Mouse (Mus musculus): Measurements from ENCODE around the gene Bsg. TPM values are rescaled to one million over a fixed set of nuclear protein-coding genes. Genes with fewer than 3 reads are reported as not detected.

The Bsg gene
- polyA plus RNA-seq, 1 experiment from 2014 or later = 1,048 TPM

GRCm38 (mm10) chr10:79681591-79682245 is 22.6 kb upstream of the Bsg start, which contains the start of gene Cdc34:
Cdc34 (plus strand) TSS chr10:79682195.
- under 1% methylated on average over 76 of the region's 84 CpGs for WGBS
- Histone ChIP-seq H3K9me3 (ENCODE audit: low read length) (no peaks in the 10 kb centered on the region), H3K4me3 (ENCODE audit: low read length) (peak within 1 kb of the TSS; percentile 94), H3K4me1 (ENCODE audit: insufficient read depth, low read length) (peaks cover 24% of the 10 kb centered on the region), H3K9ac (replicated peaks; ENCODE audit: low read length) (peak within 1 kb of the TSS; percentile 84), H3K27me3 (ENCODE audit: insufficient read depth, low read length) (no peaks in the 10 kb centered on the region), H3K4me2 (replicated peaks; ENCODE audit: low read depth, low read length) (peak within 1 kb of the TSS; percentile 89), H3K36me3 (ENCODE audit: insufficient read depth, low read length) (peaks cover 26% of the 10 kb centered on the region), H3K27ac (ENCODE audit: low read length) (peak within 1 kb of the TSS; percentile 81)
- peak; percentile 95 for ATAC-seq (ENCODE audit: low FRiP score, low TSS enrichment)

DNA sequence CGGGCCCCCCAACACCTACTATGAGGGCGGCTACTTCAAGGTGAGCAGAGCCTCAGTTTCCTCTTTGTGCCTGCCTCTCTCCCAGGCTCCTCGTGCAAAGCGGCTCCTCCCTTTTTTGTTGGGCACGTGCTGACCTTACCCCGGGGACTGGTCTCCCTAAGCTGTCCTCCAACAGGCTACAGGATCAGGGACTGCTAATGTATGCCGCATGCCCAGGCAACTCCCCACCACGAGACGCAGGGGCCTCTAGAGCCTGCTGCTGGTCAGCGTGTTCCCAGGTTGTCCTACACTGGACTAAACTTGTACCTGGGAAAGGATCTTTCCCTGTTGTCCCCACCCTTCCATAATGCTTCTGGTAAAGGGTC is 21.8 kb upstream of the Bsg start:
- WGBS = 1% methylated on average over 10 of the region's 10 CpGs
- peak overlapping the region; percentile 81 for H3K27ac ChIP-seq (ENCODE audit: low read length)
- no peaks in the 10 kb centered on the region for H3K27me3 ChIP-seq (ENCODE audit: insufficient read depth, low read length)
- H3K4me3 ChIP-seq (ENCODE audit: low read length) = peak overlapping the region; percentile 94
- H3K36me3 ChIP-seq (ENCODE audit: insufficient read depth, low read length) = peaks cover 35% of the 10 kb centered on the region
- peak overlapping the region; percentile 84 for H3K9ac ChIP-seq (replicated peaks; ENCODE audit: low read length)
- ATAC-seq (ENCODE audit: low FRiP score, low TSS enrichment) = peak; percentile 4; the same call in 1 of the 2 replicates
- H3K4me2 ChIP-seq (replicated peaks; ENCODE audit: low read depth, low read length) = peak overlapping the region; percentile 89
- no peaks in the 10 kb centered on the region for H3K9me3 ChIP-seq (ENCODE audit: low read length)
- peaks cover 24% of the 10 kb centered on the region for H3K4me1 ChIP-seq (ENCODE audit: insufficient read depth, low read length)

- ATAC-seq (ENCODE audit: low FRiP score, low TSS enrichment) = no peak
Observed at GRCm38 (mm10) chr10:79682916-79683582, 21.2 kb upstream of the Bsg start.

DNA sequence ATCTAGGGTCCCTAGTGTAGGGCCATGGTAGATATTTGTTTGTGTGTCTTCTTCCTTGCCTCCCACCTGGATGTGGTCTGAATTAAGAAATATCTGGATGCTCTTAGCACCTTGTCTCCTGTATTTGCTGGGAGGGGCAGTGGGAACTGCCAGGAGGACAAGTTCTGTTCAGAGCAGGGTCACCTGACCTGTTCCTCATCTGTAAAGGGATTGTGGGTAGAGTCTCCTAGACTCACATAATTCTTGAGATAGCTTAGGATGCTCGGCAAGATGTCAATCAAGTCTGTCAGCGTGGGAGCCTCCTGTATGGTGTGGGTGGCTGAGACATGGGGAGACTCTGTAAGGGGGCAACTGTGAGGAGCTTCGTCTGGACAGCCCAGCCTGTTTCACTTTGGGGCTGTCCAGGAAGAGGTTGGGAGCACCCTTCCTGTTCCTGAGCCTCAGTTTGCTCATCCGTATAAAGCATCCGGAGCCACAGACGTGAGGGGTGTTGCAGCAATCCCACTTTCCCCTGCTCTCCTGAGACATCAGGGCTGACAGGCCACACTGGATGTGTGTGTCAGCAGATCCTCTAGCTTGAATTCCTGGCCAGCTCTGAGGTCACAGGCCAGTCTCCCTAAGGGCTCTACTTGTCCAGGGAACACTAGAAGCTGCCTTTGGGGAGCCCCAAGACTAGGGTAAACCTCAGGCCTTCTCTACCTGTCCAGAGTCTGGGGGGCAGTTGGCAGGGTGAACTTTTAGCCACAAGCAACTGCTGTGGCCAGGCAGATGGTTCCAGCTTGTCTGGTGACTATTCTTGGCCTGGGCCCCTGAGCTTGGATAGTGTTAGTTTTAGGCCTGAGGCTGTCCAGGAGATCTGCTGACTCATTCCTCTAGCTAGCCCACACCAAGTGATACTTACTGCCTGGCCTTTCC is 20.3 kb upstream of the Bsg start:
- H3K4me3 ChIP-seq (ENCODE audit: low read length) = peak overlapping the region; percentile 94
- no peak overlapping the region for H3K27ac ChIP-seq (ENCODE audit: low read length)
- no peaks in the 10 kb centered on the region for H3K27me3 ChIP-seq (ENCODE audit: insufficient read depth, low read length)
- ATAC-seq (ENCODE audit: low FRiP score, low TSS enrichment) = no peak
- peaks cover 24% of the 10 kb centered on the region for H3K4me1 ChIP-seq (ENCODE audit: insufficient read depth, low read length)
- peak overlapping the region; percentile 84 for H3K9ac ChIP-seq (replicated peaks; ENCODE audit: low read length)
- H3K36me3 ChIP-seq (ENCODE audit: insufficient read depth, low read length) = peaks cover 48% of the 10 kb centered on the region
- 76% methylated on average over 6 of the region's 6 CpGs for WGBS
- H3K4me2 ChIP-seq (replicated peaks; ENCODE audit: low read depth, low read length) = peak overlapping the region; percentile 89
- H3K9me3 ChIP-seq (ENCODE audit: low read length) = no peaks in the 10 kb centered on the region

More at GRCm38 (mm10) chr10:79682916-79683582, 21.2 kb upstream of the Bsg start:
- H3K27me3 ChIP-seq (ENCODE audit: insufficient read depth, low read length) = no peaks in the 10 kb centered on the region
- no peaks in the 10 kb centered on the region for H3K9me3 ChIP-seq (ENCODE audit: low read length)
- H3K4me1 ChIP-seq (ENCODE audit: insufficient read depth, low read length) = peaks cover 24% of the 10 kb centered on the region
- WGBS = 3% methylated on average over 10 of the region's 10 CpGs
- H3K27ac ChIP-seq (ENCODE audit: low read length) = peak overlapping the region; percentile 81
- H3K36me3 ChIP-seq (ENCODE audit: insufficient read depth, low read length) = peaks cover 40% of the 10 kb centered on the region
- peak overlapping the region; percentile 94 for H3K4me3 ChIP-seq (ENCODE audit: low read length)
- peak overlapping the region; percentile 84 for H3K9ac ChIP-seq (replicated peaks; ENCODE audit: low read length)
- peak overlapping the region; percentile 89 for H3K4me2 ChIP-seq (replicated peaks; ENCODE audit: low read depth, low read length)

DNA sequence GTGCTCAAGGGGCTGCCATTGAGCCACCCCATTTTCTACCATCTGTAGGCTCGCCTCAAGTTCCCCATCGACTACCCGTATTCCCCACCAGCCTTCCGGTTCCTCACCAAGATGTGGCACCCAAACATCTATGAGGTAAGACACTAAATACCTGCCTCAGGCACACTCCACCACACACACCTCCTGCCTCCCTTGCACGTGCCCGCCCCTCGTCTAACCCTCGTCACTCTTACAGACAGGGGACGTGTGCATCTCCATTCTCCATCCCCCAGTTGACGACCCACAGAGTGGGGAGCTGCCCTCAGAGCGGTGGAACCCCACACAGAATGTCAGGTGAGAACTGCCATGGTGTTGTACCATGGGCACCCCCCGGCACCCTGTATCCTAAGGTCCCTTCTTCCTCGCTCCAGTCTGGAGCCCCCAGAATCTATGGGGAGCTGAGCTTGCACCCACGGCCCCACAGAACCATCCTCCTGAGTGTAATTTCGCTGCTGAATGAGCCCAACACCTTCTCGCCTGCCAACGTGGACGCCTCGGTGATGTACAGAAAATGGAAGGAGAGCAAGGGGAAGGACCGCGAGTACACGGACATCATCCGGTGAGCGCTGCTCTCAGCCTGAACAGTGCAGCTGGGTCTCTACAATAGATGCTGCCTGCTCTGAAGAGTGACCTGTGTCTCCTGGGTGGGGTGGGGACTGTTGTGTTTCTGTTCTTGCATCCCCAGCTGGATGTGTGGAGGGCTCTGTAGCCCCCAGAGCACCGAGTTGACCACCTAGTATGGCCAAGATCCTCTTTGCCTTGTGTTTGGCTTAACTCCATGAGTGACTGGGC is 19.3 kb upstream of the Bsg start:
- H3K4me1 ChIP-seq (ENCODE audit: insufficient read depth, low read length) = peaks cover 24% of the 10 kb centered on the region
- peaks cover 53% of the 10 kb centered on the region for H3K36me3 ChIP-seq (ENCODE audit: insufficient read depth, low read length)
- no peaks in the 10 kb centered on the region for H3K27me3 ChIP-seq (ENCODE audit: insufficient read depth, low read length)
- ATAC-seq (ENCODE audit: low FRiP score, low TSS enrichment) = no peak
- 93% methylated on average over 25 of the region's 25 CpGs for WGBS
- no peaks in the 10 kb centered on the region for H3K9me3 ChIP-seq (ENCODE audit: low read length)
- H3K4me3 ChIP-seq (ENCODE audit: low read length) = no peak overlapping the region
- no peak overlapping the region for H3K27ac ChIP-seq (ENCODE audit: low read length)
- no peak overlapping the region for H3K9ac ChIP-seq (replicated peaks; ENCODE audit: low read length)
- no peak overlapping the region for H3K4me2 ChIP-seq (replicated peaks; ENCODE audit: low read depth, low read length)

DNA sequence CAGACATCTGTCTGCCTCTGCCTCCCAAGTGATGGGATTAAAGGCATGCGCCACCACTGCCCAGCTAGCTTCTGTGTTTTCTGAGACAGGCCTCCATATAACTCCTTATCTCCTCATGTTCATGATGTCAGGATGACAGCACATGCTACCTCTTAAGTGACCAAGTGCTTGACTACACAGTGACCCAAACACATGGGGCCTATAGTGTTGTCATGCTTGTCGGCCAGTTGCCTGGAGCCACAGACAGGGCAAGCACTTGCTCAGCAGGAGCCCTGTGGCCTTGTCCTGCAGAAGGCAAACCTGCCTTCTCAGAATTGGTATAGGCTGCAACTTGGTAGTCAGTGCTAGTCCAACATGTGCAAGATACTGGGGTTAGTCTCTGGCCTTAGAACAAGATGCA is 18.1 kb upstream of the Bsg start:
- H3K4me3 ChIP-seq (ENCODE audit: low read length) = no peak overlapping the region
- H3K36me3 ChIP-seq (ENCODE audit: insufficient read depth, low read length) = peaks cover 53% of the 10 kb centered on the region
- H3K9ac ChIP-seq (replicated peaks; ENCODE audit: low read length) = no peak overlapping the region
- no peaks in the 10 kb centered on the region for H3K9me3 ChIP-seq (ENCODE audit: low read length)
- H3K4me2 ChIP-seq (replicated peaks; ENCODE audit: low read depth, low read length) = no peak overlapping the region
- peaks cover 18% of the 10 kb centered on the region for H3K4me1 ChIP-seq (ENCODE audit: insufficient read depth, low read length)
- 92% methylated on average over 2 of the region's 2 CpGs for WGBS
- no peak overlapping the region for H3K27ac ChIP-seq (ENCODE audit: low read length)
- H3K27me3 ChIP-seq (ENCODE audit: insufficient read depth, low read length) = no peaks in the 10 kb centered on the region
- no peak for ATAC-seq (ENCODE audit: low FRiP score, low TSS enrichment)

DNA sequence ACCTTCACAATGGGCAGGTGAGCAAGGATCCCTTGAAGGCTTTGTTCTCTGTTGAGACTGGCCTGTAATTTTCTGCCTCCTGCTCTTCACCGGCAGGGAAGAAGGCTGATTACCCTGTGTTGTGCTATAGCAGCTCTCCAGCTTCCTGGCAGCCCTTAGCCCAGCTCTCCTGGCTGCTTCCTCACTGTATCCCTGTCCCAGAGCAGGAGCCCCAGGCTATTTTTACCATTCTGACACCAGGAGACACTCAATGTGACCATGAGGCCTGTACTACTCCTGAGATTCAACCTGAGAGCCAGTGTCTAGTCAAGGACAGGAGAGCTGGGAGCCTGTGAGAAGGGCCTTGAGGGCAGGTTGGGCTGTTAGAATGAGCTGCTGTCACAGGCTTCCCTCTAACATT is 17.6 kb upstream of the Bsg start:
- Histone ChIP-seq H3K9me3 (ENCODE audit: low read length) (0 out of 2 replicates have a peak, but pooled peaks cover under 1% of the 10 kb centered on the region), H3K27ac (ENCODE audit: low read length) (no peak overlapping the region), H3K27me3 (ENCODE audit: insufficient read depth, low read length) (no peaks in the 10 kb centered on the region), H3K4me2 (replicated peaks; ENCODE audit: low read depth, low read length) (no peak overlapping the region), H3K36me3 (ENCODE audit: insufficient read depth, low read length) (peaks cover 53% of the 10 kb centered on the region), H3K9ac (replicated peaks; ENCODE audit: low read length) (no peak overlapping the region), H3K4me3 (ENCODE audit: low read length) (no peak overlapping the region), H3K4me1 (ENCODE audit: insufficient read depth, low read length) (peaks cover 16% of the 10 kb centered on the region)
- WGBS = 91% methylated on average over 1 of the region's 1 CpGs
- no peak for ATAC-seq (ENCODE audit: low FRiP score, low TSS enrichment)

GRCm38 (mm10) chr10:79687513-79687912 is 16.8 kb upstream of the Bsg start:
- WGBS = 97% methylated on average over 6 of the region's 6 CpGs
- Histone ChIP-seq H3K4me2 (replicated peaks; ENCODE audit: low read depth, low read length) (no peak overlapping the region), H3K27me3 (ENCODE audit: insufficient read depth, low read length) (no peaks in the 10 kb centered on the region), H3K9ac (replicated peaks; ENCODE audit: low read length) (no peak overlapping the region), H3K4me1 (ENCODE audit: insufficient read depth, low read length) (peaks cover 16% of the 10 kb centered on the region), H3K9me3 (ENCODE audit: low read length) (peaks cover 6% of the 10 kb centered on the region; the same call in 1 of the 2 replicates), H3K4me3 (ENCODE audit: low read length) (no peak overlapping the region), H3K36me3 (ENCODE audit: insufficient read depth, low read length) (peaks cover 53% of the 10 kb centered on the region), H3K27ac (ENCODE audit: low read length) (no peak overlapping the region)
- no peak for ATAC-seq (ENCODE audit: low FRiP score, low TSS enrichment)

DNA sequence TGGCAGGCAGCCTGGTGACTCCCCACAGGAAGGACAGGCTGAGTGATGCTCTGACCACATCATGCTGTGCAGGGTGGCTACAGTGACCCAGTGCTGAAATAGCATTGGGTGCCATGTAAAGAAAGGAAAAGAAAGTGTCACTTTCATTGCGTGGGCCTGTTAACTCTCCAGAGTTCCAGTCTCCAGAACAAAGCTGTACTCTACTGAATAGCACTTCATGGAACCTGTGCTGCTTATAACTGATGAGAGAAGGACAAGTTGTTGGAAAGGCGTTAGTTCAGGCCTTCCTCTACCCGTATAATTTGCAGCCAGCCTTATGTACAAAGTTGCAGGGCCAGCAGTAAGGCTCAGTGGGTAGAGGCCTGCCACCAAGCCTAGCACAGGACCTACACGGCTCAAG is 15.6 kb upstream of the Bsg start, which contains the start of gene Gzmm:
Gzmm (plus strand) TSS at position 301 of the 400 bp plus-strand sequence.
- H3K27me3 ChIP-seq (ENCODE audit: insufficient read depth, low read length) = no peaks in the 10 kb centered on the region
- ATAC-seq (ENCODE audit: low FRiP score, low TSS enrichment) = no peak
- H3K4me1 ChIP-seq (ENCODE audit: insufficient read depth, low read length) = peaks cover 6% of the 10 kb centered on the region
- H3K4me2 ChIP-seq (replicated peaks; ENCODE audit: low read depth, low read length) = no peak within 1 kb of the TSS
- H3K9ac ChIP-seq (replicated peaks; ENCODE audit: low read length) = no peak within 1 kb of the TSS
- WGBS = 78% methylated on average over 4 of the region's 4 CpGs
- H3K27ac ChIP-seq (ENCODE audit: low read length) = no peak within 1 kb of the TSS
- H3K4me3 ChIP-seq (ENCODE audit: low read length) = no peak within 1 kb of the TSS
- peaks cover 53% of the 10 kb centered on the region for H3K36me3 ChIP-seq (ENCODE audit: insufficient read depth, low read length)
- H3K9me3 ChIP-seq (ENCODE audit: low read length) = peaks cover 6% of the 10 kb centered on the region; the same call in 1 of the 2 replicates
